Mouse (Mus musculus) megakaryocyte-erythroid progenitor cell, adult 5-6 weeks (primary cell): ENCODE measurements at regions not wholly inside any gene's neighbourhood (a gene's known extent, or its start where the extent isn't known, plus 50 kb on each side); places are given as distances from the start of the nearest gene placed in this dataset.

Experiments
- ATAC-seq: replicated peaks from 2 replicates; pipeline ENCODE4 v1.8.0; 2016; ENCODE audit warnings: mild to moderate bottlenecking, inconsistent platforms; ENCODE audit not compliant: severe bottlenecking, poor library complexity, low FRiP score, low TSS enrichment

DNA sequence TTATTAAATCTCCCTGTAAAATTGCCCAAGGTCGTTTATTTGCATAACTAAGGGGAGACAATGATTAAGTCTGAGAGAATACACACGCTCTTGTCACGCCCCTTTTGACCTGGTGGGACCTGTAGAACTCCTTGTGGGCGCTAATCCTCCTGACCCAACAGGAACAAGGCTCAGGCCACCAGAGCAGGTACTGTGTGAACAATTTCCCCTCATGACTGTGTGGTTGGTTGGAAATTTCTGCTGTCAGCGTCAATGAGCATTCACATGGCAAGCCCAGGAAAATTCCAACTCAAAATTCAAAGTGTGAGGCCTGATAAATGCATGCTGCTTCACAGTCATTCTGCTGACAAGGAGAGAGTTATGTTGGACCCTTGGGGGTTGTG, 74.2 kb upstream of the Bod1 start:
- no peak for ATAC-seq

DNA sequence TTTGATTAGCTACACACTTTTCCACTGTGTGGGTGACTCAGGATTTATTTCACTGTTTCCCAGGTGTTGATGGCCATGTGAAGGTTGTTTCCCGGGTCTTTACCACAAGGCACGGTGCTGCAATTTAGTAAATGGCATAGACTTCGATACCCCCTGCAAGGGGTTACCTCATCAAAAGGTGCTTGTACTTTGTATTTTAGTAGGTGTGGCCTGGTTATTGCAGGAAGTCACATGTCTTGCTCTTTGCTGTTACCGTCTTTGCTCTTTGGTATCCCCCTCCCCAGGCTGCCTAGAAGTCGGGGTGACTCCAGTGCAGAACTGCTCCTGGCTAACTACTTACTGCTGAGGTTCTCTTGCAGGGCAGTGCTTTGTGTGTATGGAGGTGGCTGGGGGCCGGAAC, 74.8 kb upstream of the Bod1 start:
- no peak for ATAC-seq

DNA sequence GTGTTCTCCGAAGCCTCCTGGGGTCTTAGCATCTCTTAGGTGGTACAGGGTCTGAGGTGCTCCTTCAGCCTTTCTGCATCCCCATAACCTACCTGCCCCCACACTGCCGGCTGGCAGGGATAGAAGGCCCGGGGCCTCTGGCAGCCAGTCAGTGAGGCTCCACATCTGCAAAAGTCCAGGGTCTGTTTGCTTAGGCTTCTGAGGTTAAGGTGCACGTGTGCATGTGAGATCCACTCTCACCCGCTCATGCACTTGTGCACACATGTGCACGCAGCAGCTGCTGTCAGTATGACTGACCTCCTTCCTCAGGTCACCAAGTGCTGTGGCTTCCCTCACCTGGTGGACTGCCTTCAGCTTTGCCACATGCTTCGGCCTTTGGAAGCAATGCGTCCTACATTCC, 75.3 kb upstream of the Bod1 start:
- no peak for ATAC-seq

DNA sequence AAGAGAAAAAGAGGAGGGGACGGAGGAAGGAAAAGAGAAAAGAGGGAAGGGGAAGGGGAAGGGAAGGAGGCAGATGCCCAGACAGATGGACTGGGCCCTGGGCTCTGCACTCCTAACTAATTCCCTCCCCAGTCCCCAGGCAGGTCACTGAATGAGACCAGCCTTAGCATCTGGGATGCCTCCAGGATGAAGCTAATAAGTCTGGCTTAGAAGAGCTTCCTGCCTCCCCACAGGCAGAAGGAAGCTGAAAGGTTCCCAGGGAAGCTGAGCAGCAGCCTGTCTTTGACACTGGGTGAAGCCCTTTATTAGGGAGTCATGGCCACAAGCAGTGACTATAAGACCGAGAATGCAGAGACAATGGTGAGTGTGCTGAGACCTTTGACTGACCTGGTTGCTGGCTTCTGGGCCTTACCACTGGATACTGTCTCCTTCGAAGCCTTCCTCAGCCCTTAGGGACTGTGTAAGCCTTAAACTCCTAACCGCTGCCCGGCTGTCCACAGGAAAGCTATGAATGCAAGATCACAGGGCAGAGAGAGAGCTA, 76.7 kb upstream of the Bod1 start:
- no peak for ATAC-seq

DNA sequence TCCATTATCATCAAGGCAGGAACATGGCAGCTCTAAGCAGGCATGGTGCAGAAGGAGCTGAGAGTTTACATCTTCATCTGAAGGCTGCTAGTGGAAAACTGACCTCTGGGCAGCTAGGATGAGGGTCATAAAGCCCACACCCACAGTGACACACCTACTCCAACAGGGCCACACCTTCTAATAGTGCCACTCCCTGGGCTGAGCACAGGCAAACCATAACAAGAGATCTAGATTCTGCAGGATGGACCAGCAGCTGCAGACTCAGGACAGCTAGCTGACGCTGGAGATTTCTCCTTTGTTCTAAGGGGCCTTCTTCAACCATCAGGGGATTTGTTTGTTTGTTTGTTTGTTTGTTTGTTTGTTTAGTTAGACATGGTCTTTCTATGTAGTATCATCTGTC, 79.6 kb upstream of the Bod1 start:
- ATAC-seq = no peak

DNA sequence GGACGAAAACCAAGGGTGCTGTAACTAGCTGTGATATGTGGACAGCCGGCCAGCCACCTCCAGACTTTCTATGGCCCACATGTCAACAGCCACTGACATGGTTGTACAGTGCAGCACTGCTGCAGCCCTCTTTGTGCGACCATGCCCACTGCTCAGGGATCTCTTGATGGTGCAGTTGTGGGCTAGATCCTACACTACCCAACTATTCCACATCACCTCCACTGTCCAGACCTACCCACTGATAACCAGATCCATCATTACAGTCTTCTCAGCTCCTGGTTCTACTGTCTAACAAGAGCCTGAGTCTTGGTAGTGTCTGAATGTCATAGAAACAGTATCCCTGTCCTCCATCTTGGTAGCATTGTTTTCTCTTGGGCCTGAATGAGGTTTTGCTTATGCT, 81.5 kb upstream of the Bod1 start:
- no peak for ATAC-seq

DNA sequence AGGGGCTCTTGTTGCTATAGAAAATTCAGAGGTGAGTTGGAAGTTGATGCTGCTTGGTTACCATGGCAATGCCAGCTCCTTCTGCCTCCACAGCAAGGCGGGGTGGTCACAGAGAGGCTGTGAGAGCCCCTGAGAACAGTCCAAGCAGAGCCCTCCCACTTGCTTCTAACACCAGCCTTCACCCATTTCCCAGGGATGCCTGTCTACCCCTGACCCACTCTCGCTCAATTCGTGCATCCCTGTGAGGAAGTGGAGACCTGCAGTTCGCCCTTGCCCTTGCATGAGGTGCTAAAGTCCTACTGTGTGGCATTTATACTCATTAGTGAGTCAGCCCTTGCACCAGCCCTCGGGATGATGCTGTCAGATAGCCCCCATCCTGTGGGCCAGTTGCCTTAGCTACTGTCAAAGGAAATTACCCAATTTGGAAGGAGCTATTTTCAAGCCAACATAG, 82.1 kb upstream of the Bod1 start:
- no peak for ATAC-seq

DNA sequence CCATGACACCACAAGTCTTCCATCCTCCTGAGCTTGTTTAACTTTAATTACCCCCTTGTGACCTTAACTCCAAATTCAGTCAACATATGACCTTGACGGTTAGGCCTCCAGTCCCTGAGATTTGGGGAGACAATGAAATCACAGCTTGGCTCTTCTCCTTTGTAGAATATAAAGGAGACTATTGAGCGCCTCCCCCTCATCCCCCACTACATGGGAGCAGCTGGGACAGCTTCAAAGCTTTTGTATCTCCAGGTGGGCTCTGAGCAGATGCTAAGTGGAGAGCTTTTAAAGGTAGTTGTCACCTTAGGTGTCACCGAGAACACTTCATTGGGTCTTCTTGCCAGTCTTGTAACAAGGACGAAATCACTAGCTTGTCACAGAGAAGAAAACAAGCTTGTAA, 82.7 kb upstream of the Bod1 start:
- ATAC-seq = no peak

DNA sequence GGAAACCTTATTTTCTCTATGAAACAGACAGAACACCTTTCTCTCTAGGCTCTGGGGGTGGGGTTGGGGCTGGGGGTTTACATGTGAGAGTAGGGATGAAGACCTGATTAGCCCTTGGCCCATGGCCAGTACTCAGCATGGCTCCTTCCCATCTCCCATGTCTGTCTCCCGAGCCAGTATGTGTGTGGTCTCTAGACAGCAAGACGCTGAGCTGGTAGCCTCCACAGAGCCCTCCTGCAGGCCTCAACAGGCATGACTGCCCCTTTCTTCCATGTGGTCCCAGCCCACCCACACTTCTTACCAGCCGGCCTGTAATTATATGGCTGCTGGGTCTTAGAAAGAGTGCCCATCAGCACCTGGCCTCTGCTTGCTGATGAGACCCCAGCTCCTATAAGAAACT, 84.2 kb upstream of the Bod1 start:
- ATAC-seq = no peak

DNA sequence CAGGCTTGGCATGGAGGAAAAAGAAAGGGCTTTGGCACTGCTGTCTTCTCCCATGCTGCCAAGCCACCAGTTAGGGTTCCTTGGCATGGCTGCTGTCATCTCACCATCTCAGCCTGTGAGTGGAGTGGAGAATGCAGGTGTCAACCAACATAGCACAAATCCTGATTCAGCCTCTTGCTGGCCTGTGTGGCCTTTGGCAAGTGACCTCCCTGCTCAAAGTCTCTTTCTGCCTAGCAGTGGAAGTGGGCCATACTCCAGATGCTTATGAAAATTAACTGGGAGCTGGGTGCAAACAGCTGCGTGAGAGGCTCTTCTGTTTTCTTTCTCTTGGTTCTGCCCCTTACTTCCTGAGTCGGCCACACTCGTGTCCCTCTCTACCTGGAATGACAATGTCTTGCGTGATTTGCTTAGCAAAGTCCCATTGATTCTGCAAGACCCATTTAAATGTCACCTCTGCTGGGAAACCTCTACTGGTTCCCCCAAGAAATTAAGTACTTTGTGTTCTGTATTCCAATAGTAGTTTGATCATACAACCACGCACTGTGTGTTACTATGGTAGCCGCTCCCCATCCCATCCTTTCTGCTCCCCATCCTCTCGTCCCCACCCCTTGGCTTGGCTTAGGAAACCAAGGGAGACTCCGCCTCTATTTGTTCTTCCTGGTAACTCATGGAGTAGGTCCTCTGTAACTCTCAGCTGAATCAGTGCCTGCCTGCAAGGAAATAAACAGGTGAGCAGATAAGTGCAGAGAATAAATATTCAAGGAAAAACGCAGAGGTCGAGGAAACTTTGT, 84.9 kb upstream of the Bod1 start:
- no peak for ATAC-seq

DNA sequence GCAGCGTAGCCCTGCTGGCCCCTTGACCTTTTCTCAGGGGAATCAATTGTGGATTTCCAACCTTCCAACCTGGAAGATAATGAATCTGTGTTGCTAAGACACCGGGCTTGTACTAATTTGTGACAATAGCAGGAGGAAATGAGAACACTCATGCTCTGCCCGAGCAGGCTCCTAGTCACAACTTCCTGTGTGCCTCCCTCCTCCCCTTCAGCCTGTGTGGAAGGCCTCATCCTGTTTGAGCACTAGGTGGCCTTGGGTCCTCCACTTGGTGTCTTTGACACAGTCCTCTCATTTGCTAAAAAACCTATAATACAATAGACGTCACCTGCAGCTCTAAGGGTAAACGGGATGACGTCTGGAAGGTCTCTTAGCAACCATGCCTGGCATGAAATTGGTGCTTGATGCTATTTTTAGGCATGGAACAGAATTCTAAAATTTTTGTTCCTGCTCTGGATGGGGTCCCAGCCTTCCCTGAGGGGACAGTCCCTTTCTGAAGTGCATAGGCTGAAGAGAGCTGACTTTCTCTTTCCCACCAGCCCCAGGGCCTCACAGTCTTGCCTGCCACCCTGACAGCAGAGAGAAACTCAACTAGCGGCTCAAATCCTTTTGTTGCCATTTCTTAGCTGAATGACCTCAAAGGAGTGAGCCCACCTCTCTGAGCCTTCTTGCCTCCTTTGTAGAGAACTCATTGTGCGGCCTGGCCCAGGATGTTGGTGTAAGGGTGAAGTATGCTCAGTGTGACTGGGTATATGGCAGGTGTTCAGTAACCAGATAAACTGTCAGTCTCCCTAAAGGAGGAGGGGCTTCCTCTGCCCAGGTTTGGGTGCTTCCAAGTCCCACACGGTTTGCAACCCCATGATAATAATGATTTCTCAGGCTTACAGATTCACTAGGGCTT, 88.4 kb upstream of the Bod1 start:
- ATAC-seq = no peak

DNA sequence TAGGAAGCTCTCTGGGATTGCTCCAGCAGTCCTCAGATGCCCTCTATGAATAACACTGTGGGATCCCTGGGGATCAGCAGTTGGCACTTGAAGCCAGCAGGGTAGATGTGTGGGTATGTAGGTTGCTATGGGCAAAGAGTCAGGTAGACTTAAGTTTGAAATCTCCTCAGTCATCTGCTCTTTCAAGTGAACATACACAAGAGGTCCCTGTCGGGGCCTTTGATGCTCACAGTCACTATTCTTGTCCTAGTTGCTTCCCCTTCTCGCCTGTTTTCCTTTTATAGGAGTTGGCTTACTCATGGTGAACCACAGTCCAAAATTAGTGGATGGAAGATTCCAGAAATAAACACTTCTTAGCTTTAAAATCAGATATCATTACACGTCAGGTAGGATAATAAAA, 92.2 kb upstream of the Bod1 start:
- no peak for ATAC-seq

DNA sequence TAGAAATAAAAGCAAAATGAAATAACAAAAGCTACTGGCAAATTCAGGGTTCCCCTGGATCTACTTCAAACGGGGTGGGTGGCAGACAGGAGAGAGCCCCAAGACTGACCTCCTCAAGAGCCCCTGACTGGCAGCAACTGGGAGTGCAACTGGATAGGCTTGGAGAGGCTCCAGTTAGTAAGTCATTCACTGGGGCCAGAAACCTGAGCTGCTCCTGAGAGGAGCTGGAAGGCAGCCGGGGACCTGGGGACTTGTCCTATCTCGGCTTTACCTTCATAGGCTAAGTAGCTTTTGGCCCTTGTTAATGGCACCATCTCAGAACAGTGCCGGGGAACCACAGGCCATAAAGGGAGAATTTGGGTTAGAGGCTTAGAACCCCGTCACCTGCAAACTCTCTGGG, 94.6 kb upstream of the Bod1 start:
- ATAC-seq = no peak

DNA sequence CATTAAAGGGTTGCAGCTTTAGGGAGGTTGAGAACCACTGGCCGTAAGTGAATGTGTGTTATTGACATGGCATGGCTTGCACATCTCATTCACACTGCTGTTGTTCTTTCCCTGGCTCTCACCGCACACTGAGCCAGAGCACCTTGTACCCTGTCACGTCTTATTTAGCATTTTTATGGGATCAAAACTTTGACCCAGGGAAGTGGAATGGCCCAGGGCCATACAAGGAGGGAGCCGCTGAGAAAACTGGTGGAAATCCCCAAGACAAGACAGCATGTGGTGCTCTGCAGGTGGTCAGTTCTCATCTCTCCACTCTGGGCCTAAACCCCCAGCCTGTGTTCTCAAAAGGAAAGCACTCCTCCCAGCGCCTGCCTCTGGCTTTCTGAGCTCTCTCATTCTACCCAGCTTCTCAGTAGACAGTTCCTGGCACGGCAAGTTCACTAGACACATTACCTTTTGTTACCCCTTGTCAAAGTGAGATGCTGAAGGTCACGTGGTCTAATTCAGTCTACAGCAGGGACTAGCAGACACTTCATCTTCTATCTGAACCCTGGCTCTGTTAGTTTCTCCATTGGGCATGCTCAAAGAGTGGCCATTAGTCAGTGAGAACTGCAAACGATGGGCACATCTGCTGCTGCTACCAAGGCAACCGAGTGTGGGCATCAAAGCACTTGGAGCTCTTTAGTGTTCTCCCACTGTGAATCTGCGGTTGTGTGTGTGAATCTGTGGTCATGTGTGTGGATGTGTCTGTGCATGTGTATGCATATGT, 96.2 kb upstream of the Bod1 start:
- ATAC-seq = no peak

DNA sequence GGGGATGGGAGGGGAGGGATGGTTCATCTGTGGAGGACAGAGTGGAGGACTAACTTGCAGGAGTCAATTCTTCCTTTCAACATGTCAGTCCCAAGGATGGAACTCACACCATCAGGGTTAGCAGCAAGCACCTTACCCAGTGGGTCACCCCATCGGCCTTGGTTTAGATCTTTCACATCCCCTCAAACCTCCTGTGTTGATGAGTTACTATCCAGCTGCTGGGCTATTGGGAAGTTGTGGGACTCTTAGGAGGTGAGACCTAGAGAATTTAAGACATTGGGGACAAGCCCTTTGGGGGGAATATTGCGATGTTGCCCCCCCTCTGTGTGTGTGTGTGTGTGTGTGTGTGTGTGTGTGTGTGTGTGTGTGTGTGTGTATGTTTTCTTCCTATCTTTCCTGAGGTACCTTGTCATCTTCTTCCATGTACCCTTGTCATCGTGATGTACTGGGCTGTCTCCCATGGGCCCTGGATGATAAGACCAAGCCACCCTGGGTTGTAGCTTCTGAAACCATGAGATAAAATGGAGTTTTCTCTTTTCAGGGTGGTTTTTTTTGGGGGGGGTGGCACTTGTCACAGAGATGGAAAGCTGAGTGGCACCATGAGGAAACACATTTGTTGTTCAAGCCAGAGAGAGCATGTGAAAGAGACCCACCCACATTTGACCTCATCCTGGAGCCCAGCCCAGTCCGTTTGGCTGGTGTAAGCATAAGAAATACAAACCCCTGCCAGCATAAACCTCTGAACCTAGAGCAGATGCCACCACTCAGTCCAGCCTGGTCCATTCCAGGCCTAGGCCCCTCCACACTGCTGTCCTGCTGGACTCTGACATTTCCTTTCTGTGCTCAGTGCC, 98.3 kb upstream of the Bod1 start:
- peak; percentile 97 for ATAC-seq

DNA sequence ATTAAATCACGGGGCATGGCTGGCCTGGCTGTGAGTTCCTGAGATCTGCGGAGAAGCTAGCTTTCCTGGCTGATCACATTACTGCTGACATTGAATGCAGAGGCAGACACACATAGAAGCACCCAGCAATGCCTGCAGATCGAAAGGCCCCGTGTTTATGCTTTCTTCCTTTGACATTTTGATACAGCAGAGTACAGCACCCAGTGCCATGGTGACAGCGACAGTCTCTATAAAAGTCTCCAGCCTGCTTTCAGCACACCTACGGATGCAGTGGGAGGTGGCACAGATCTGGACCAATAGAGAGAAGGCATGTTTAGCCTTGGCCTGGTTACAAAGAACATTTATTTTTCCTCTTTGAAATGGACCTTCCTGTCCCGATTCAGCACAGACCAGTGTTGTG, 99.2 kb upstream of the Bod1 start:
- ATAC-seq = no peak

DNA sequence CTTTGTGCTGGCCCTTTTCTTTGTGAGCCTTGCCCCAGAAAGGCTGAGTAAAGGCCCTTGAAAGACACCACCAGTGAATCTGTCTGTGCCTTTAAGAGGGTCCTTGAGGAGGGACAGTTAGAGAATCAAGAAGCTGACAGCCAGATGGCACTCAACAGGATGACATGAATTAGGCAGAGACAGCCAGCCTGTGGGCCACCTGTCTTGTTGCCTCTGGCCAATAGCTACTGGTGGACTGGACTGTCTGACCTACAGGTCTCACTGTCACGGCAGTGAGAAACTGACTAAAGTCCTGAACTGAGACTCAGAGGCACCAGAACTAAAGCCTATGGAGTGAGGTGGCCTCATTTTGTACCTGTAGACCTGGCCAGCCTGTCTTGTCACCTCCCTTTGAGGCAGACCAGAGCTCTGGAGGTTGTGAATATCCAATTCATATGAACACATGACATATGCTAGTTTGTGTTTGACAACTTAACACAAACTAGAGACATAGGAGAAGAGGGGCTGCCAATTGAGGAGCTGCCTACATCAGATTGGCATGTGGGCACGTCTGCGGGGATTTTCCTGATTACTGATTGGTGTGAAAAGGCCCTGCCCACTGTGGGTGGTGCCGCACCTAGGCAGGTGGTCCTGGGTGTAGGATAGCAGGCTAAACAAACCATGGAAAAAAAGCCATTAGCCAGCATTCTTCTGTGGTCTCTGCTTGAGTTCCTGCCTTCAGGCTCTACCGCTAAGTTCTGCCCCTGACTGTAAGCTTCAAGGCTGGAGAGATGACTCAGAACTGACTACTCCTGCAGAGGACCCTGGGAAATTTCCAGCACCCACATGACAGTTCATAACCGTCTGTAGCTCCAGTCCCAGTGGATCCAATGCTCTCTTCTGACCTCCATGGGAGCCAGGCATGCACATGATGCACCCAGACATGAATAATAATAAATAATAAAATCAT, 100.1 kb upstream of the Bod1 start:
- ATAC-seq = no peak

DNA sequence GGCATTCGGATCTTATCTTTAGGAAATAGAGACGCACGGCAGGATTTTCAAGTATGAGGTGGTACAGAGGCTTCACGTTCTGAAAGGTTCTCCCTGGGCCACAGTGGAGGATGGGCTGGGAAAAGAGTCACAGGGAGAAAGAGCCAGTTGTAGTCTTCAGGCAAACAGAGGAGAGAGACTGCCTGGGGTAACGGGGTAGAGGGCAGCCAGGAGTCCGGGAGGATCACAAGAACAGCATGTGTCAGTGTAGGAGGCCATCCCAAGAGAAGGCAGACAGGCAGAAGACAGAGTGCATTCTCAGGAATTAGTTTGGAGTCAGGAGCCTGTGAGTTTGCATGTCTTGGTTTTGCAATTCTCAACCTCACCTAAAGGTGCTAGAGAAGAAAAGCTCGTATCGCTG, 94.5 kb upstream of the Cpeb4 start:
- ATAC-seq = no peak
